Mouse (Mus musculus): ENCODE results near the gene 2810004N23Rik.
"Not testable (repeated sequence)": the region's sequence is repeated elsewhere in the genome, so short reads cannot be mapped to it uniquely, and the experiment has no call there.

The 2810004N23Rik gene

GRCm38 (mm10) chr8:124863729-124864128, 809 bp upstream of the 2810004N23Rik start:
- no peak for DNase-seq

- DNase-seq = no peak
Measured at GRCm38 (mm10) chr8:124863163-124863677, 300 bp upstream of the 2810004N23Rik start.

GRCm38 (mm10) chr8:124860188-124860587, 2.7 kb downstream of the 2810004N23Rik start:
- DNase-seq = peak; percentile 18 to 42

- DNase-seq = peak; percentile 32 to 39
Measured at GRCm38 (mm10) chr8:124859466-124859865, 3.5 kb downstream of the 2810004N23Rik start.

GRCm38 (mm10) chr8:124853511-124853910, 9.4 kb downstream of the 2810004N23Rik start:
- no peak for DNase-seq

- no peak for DNase-seq
Measured at GRCm38 (mm10) chr8:124845573-124845972, 17.3 kb downstream of the 2810004N23Rik start.

GRCm38 (mm10) chr8:124845131-124845530, 17.8 kb downstream of the 2810004N23Rik start:
- DNase-seq = no peak

- DNase-seq = not testable (repeated sequence)
Measured at GRCm38 (mm10) chr8:124842929-124843328, 20.0 kb downstream of the 2810004N23Rik start.

GRCm38 (mm10) chr8:124841775-124842174, 21.1 kb downstream of the 2810004N23Rik start:
- DNase-seq = peak; percentile 33 to 40

GRCm38 (mm10) chr8:124840900-124841299, 22.0 kb downstream of the 2810004N23Rik start:
- no peak for DNase-seq

GRCm38 (mm10) chr8:124839371-124839770, 23.5 kb downstream of the 2810004N23Rik start:
- DNase-seq = no peak

GRCm38 (mm10) chr8:124837956-124838355, 25.0 kb downstream of the 2810004N23Rik start:
- no peak for DNase-seq

- no peak for DNase-seq
Measured at GRCm38 (mm10) chr8:124836907-124837306, 26.0 kb downstream of the 2810004N23Rik start.

GRCm38 (mm10) chr8:124836273-124836672, 26.6 kb downstream of the 2810004N23Rik start:
- DNase-seq = no peak

- no peak for DNase-seq
Measured at GRCm38 (mm10) chr8:124835848-124836247, 27.1 kb downstream of the 2810004N23Rik start.

- DNase-seq = no peak
Measured at GRCm38 (mm10) chr8:124833430-124834205, 29.3 kb downstream of the 2810004N23Rik start.

GRCm38 (mm10) chr8:124831941-124832340, 31.0 kb downstream of the 2810004N23Rik start:
- DNase-seq = no peak

- no peak for DNase-seq
Measured at GRCm38 (mm10) chr8:124831531-124831930, 31.4 kb downstream of the 2810004N23Rik start.

GRCm38 (mm10) chr8:124830050-124830449, 32.9 kb downstream of the 2810004N23Rik start:
- no peak for DNase-seq

- DNase-seq = peak; percentile 49 to 54
Measured at GRCm38 (mm10) chr8:124828561-124829240, 34.2 kb downstream of the 2810004N23Rik start.

- DNase-seq = peak; percentile 72 to 79
Measured at GRCm38 (mm10) chr8:124827387-124827786, 35.5 kb downstream of the 2810004N23Rik start.

GRCm38 (mm10) chr8:124826658-124827057, 36.3 kb downstream of the 2810004N23Rik start:
- DNase-seq = peak; percentile 23 to 35

GRCm38 (mm10) chr8:124823497-124823896, 39.4 kb downstream of the 2810004N23Rik start:
- DNase-seq = no peak

GRCm38 (mm10) chr8:124820125-124820524, 42.8 kb downstream of the 2810004N23Rik start:
- no peak for DNase-seq
